Mouse (Mus musculus): Measurements from ENCODE around the gene I830077J02Rik.

- TF ChIP-seq POLR2A (IDR thresholded peaks at IDR 0.05; ENCODE audit: control insufficient read depth, extremely low read depth, insufficient read depth, low read length, poor library complexity) (no peak), CTCF (IDR thresholded peaks at IDR 0.05; ENCODE audit: borderline replicate concordance, control insufficient read depth, extremely low read depth, insufficient read depth, low read length, poor library complexity) (no peak)
Measured at GRCm38 (mm10) chr3:105900266-105900665, 32.2 kb downstream of the I830077J02Rik start.
